Mouse (Mus musculus): ENCODE measurements around the gene Dennd4a.

- no peak for TF ChIP-seq POLR2A (IDR thresholded peaks at IDR 0.05; ENCODE audit: insufficient read depth, low read depth, low read length)
- TF ChIP-seq CTCF (IDR thresholded peaks at IDR 0.05; ENCODE audit: insufficient read depth, low read depth, low read length) = no peak
These were observed 102.8 kb downstream of the Dennd4a start for GRCm38 (mm10) chr9:64913973-64914372.
